Mouse (Mus musculus): ENCODE data around the gene Pigk.

DNA sequence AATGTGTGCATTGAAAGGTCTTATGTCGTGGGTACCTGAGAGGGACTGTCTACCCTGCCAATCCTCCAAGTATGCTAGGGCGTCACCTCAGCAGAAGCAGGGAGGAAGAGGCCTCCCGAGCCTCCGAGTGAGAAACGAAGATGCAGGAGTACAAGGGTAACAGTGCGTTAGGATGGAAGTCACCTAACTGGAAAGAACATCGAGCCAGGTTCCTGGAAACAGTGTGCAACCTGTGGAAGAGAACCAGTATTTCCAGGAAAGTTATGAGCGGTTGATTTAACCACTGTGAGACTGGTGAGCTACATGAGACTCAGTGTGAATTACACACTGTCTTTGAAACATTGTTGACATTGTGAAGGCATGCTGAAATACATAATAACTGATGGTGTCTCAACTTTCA lies 48.4 kb downstream of the Pigk start:
- TF ChIP-seq CTCF (IDR thresholded peaks at IDR 0.05; ENCODE audit: borderline replicate concordance, insufficient read depth, low read length) (no peak), POLR2A (IDR thresholded peaks at IDR 0.05; ENCODE audit: low read depth, low read length) (no peak)
